Mouse (Mus musculus) MEL (cell line): ENCODE measurements around the gene Rnf213. TPM values are rescaled to one million over a fixed set of nuclear protein-coding genes. Genes with fewer than 3 reads are reported as not detected.

ENCODE experiments used
- DNase-seq: peaks from one replicate; pipeline ENCODE4 v3.0.0; 2011; ENCODE audit warnings: low read depth, low spot score
- H3K27ac ChIP-seq: 2 replicates; pipeline ENCODE4 v1.5.1; 2012; ENCODE audit warnings: low read depth, mild to moderate bottlenecking, control low read depth, low read length, moderate library complexity; ENCODE audit not compliant: control insufficient read depth
- H3K27me3 ChIP-seq, 2 experiments: fragments of 150-350 bp in 1 of 2; sonication (generic) in 1 of 2; 2 replicates each; pipeline ENCODE4 v1.6.1; 2012; ENCODE audit warnings: low read length in 2 of 2, mild to moderate bottlenecking in 2 of 2, improper control_type of control experiment in 1 of 2, moderate library complexity in 1 of 2; ENCODE audit not compliant: insufficient read depth in 2 of 2, control insufficient read depth in 1 of 2
- H3K36me3 ChIP-seq, 2 experiments: 2 replicates each; pipeline ENCODE4 v1.6.1; 2012 to 2014; ENCODE audit warnings: low read length in 2 of 2, improper control_type of control experiment in 1 of 2, inconsistent platforms in 1 of 2, mild to moderate bottlenecking in 1 of 2; ENCODE audit not compliant: insufficient read depth in 2 of 2, control insufficient read depth in 1 of 2
- H3K4me1 ChIP-seq, 2 experiments: fragments of 150-350 bp in 1 of 2; sonication (generic) in 1 of 2; 2 replicates each; pipeline ENCODE4 v1.6.1; 2012; ENCODE audit warnings: low read length in 2 of 2, improper control_type of control experiment in 1 of 2, mild to moderate bottlenecking in 1 of 2; ENCODE audit not compliant: insufficient read depth in 2 of 2, control insufficient read depth in 1 of 2
- H3K4me3 ChIP-seq, 2 experiments: fragments of 150-350 bp in 1 of 2; sonication (generic) in 1 of 2; 2 replicates each; pipeline ENCODE4 v1.5.1; 2012; ENCODE audit warnings: low read depth in 2 of 2, low read length in 2 of 2, mild to moderate bottlenecking in 2 of 2, moderate library complexity in 2 of 2, control low read depth in 1 of 2, improper control_type of control experiment in 1 of 2; ENCODE audit not compliant: control insufficient read depth in 1 of 2, insufficient read depth in 1 of 2
- H3K79me2 ChIP-seq: 2 replicates; pipeline ENCODE4 v1.6.1; 2012; ENCODE audit warnings: mild to moderate bottlenecking, low read length, moderate library complexity; ENCODE audit not compliant: control insufficient read depth, poor library complexity, insufficient read depth
- H3K9ac ChIP-seq: 2 replicates; pipeline ENCODE4 v1.6.1; 2012; ENCODE audit warnings: low read depth, mild to moderate bottlenecking, control low read depth, low read length, moderate library complexity; ENCODE audit not compliant: control insufficient read depth, poor library complexity, severe bottlenecking
- H3K9me3 ChIP-seq: fragments of 150-350 bp; sonication (generic); replicated peaks from 2 replicates; pipeline ENCODE4 v1.6.1; 2012; ENCODE audit warnings: mild to moderate bottlenecking, low read length, improper control_type of control experiment, moderate library complexity; ENCODE audit not compliant: insufficient read depth
- BHLHE40 ChIP-seq: IDR thresholded peaks from 2 replicates; pipeline ENCODE4 v1.6.1; 2012; ENCODE audit warnings: low read depth, mild to moderate bottlenecking, inconsistent platforms, low read length, improper control_type of control experiment, borderline replicate concordance
- CHD1 ChIP-seq: IDR thresholded peaks from 2 replicates; pipeline ENCODE4 v1.6.1; 2012; ENCODE audit warnings: low read depth, mild to moderate bottlenecking, inconsistent platforms, low read length, improper control_type of control experiment
- CTCF ChIP-seq, 3 experiments: IDR thresholded peaks in 2 of 3; conservative IDR thresholded peaks in 1 of 3; 2 replicates each; pipeline ENCODE4 v1.5.1; 2011 to 2012; ENCODE audit warnings: low read length in 3 of 3, low read depth in 2 of 3, mild to moderate bottlenecking in 2 of 3, improper control_type of control experiment in 1 of 3, inconsistent platforms in 1 of 3, mixed read lengths in 1 of 3, moderate library complexity in 1 of 3; ENCODE audit not compliant: control insufficient read depth in 1 of 3, insufficient read depth in 1 of 3, poor library complexity in 1 of 3, severe bottlenecking in 1 of 3
- ELF1 ChIP-seq: IDR thresholded peaks from 2 replicates; pipeline ENCODE4 v1.6.1; 2014; ENCODE audit warnings: low read depth, mild to moderate bottlenecking, inconsistent platforms, low read length, improper control_type of control experiment, moderate library complexity
- EP300 ChIP-seq, 2 experiments: IDR thresholded peaks; 2 replicates each; pipeline ENCODE4 v1.6.1; 2011; ENCODE audit warnings: improper control_type of control experiment in 2 of 2, low read length in 2 of 2, low read depth in 1 of 2, mild to moderate bottlenecking in 1 of 2
- GABPA ChIP-seq: IDR thresholded peaks from 2 replicates; pipeline ENCODE4 v1.6.1; 2012; ENCODE audit warnings: low read depth, mild to moderate bottlenecking, inconsistent platforms, low read length, improper control_type of control experiment, moderate library complexity
- HCFC1 ChIP-seq: IDR thresholded peaks from 2 replicates; pipeline ENCODE4 v1.6.1; 2012; ENCODE audit warnings: low read depth, mild to moderate bottlenecking, inconsistent platforms, low read length, improper control_type of control experiment, moderate library complexity
- JUND ChIP-seq: IDR thresholded peaks from 2 replicates; pipeline ENCODE4 v1.6.1; 2011; ENCODE audit warnings: low read depth, mild to moderate bottlenecking, improper control_type of control experiment, low read length
- KAT2A ChIP-seq: conservative IDR thresholded peaks from 2 replicates; pipeline ENCODE4 v1.6.1; 2012; ENCODE audit warnings: low read depth, low read length, improper control_type of control experiment, inconsistent platforms
- MAX ChIP-seq: IDR thresholded peaks from 2 replicates; pipeline ENCODE4 v1.6.1; 2011; ENCODE audit warnings: low read length, improper control_type of control experiment
- MAZ ChIP-seq: IDR thresholded peaks from 2 replicates; pipeline ENCODE4 v1.6.1; 2012; ENCODE audit warnings: low read depth, mild to moderate bottlenecking, inconsistent platforms, low read length, improper control_type of control experiment
- MYC ChIP-seq: IDR thresholded peaks from 2 replicates; pipeline ENCODE4 v1.6.1; 2011; ENCODE audit warnings: low read depth, mild to moderate bottlenecking, low read length, improper control_type of control experiment, moderate library complexity
- NELFE ChIP-seq: IDR thresholded peaks from 2 replicates; pipeline ENCODE4 v1.6.1; 2011; ENCODE audit warnings: low read depth, low read length, improper control_type of control experiment
- POLR2AphosphoS2 ChIP-seq: IDR thresholded peaks from 2 replicates; pipeline ENCODE4 v1.6.1; 2011; ENCODE audit warnings: low read length, improper control_type of control experiment
- POLR2AphosphoS5 ChIP-seq: IDR thresholded peaks from 2 replicates; pipeline ENCODE4 v1.6.1; 2012; ENCODE audit warnings: low read depth, borderline replicate concordance, mild to moderate bottlenecking, inconsistent platforms, low read length, moderate library complexity, mixed read lengths
- RAD21 ChIP-seq: IDR thresholded peaks from 2 replicates; pipeline ENCODE4 v1.6.1; 2011; ENCODE audit warnings: mild to moderate bottlenecking, low read depth, low read length, improper control_type of control experiment
- RCOR1 ChIP-seq: IDR thresholded peaks from 2 replicates; pipeline ENCODE4 v1.6.1; 2012; ENCODE audit warnings: low read depth, mild to moderate bottlenecking, inconsistent platforms, low read length, improper control_type of control experiment
- SIN3A ChIP-seq: IDR thresholded peaks from 2 replicates; pipeline ENCODE4 v1.6.1; 2012; ENCODE audit warnings: low read length, improper control_type of control experiment, inconsistent platforms
- SMC3 ChIP-seq: IDR thresholded peaks from 2 replicates; pipeline ENCODE4 v1.6.1; 2011; ENCODE audit warnings: low read depth, low read length, improper control_type of control experiment
- TBP ChIP-seq: IDR thresholded peaks from 2 replicates; pipeline ENCODE4 v1.8.0; 2011; ENCODE audit warnings: low read depth, low read length, improper control_type of control experiment
- TCF12 ChIP-seq: IDR thresholded peaks from 2 replicates; pipeline ENCODE4 v1.6.1; 2014; ENCODE audit warnings: low read depth, mild to moderate bottlenecking, inconsistent platforms, low read length, improper control_type of control experiment, moderate library complexity
- USF1 ChIP-seq: IDR thresholded peaks from 2 replicates; pipeline ENCODE4 v1.6.1; 2014; ENCODE audit warnings: low read depth, mild to moderate bottlenecking, inconsistent platforms, low read length, improper control_type of control experiment, moderate library complexity
- ZC3H11A ChIP-seq: IDR thresholded peaks from 2 replicates; pipeline ENCODE4 v1.6.1; 2012; ENCODE audit warnings: low read depth, mild to moderate bottlenecking, inconsistent platforms, low read length, improper control_type of control experiment
- ZNF384 ChIP-seq: IDR thresholded peaks from 2 replicates; pipeline ENCODE4 v1.6.1; 2012; ENCODE audit warnings: low read depth, mild to moderate bottlenecking, inconsistent platforms, low read length, improper control_type of control experiment
- polyA plus RNA-seq, 2 experiments: library from polyadenylated mRNA; stranded (reverse) in 1 of 2; unstranded in 1 of 2; fragments of >175 nt in 1 of 2; fragments of >200 nt in 1 of 2; gene quantifications; 2 replicates each; pipeline versions ENCODE4 v1.2.1 to v1.2.4; 2012; ENCODE audit warnings: low replicate concordance in 2 of 2, low read depth in 1 of 2; ENCODE audit not compliant: insufficient read length in 2 of 2, insufficient read depth in 1 of 2, missing spikeins in 1 of 2
- total RNA-seq: library from RNA; depleted of rRNA; stranded (reverse); fragments of 300-350 nt; gene quantifications from 2 replicates; pipeline ENCODE4 v1.2.3, GENCODE M21; 2012

Rnf213 gene
- total and polyA plus RNA-seq, 3 experiments: 10.7 to 11.6 TPM; not detected in 1

- H3K9me3 ChIP-seq: no peaks in the 10 kb centered on the region
- no peaks in the 10 kb centered on the region; a peak in 1 of 4 replicates for H3K36me3 ChIP-seq
Observed at GRCm38 (mm10) chr11:119438776-119439175, 45.9 kb downstream of the Rnf213 start.

GRCm38 (mm10) chr11:119442199-119442598 lies 49.3 kb downstream of the Rnf213 start:
- no peaks in the 10 kb centered on the region for H3K36me3 ChIP-seq
- H3K79me2 ChIP-seq: no peaks in the 10 kb centered on the region
- TF ChIP-seq POLR2AphosphoS5: no peak
- TF ChIP-seq CTCF (IDR thresholded peaks at IDR 0.05 in 2 of 3, conservative IDR thresholded peaks at IDR 0.05 in 1 of 3; ENCODE audit: control insufficient read depth in 1 of 3, insufficient read depth in 1 of 3, low read depth in 2 of 3, low read length in 3 of 3, poor library complexity in 1 of 3, severe bottlenecking in 1 of 3): peak; percentile 21 to 49 (median 34); a peak in 3 of 6 replicates
- no peak for TF ChIP-seq RCOR1
- no peak for TF ChIP-seq NELFE
- TF ChIP-seq SMC3: peak; percentile 45; the same call in 1 of the 2 replicates
- TF ChIP-seq POLR2AphosphoS2: no peak
- no peak for TF ChIP-seq HCFC1
- TF ChIP-seq CHD1: no peak
- no peak for TF ChIP-seq JUND

More at GRCm38 (mm10) chr11:119438776-119439175, 45.9 kb downstream of the Rnf213 start:
- Histone ChIP-seq H3K4me3 (no peak overlapping the region), H3K9ac (no peak overlapping the region), H3K27ac (no peak overlapping the region), H3K79me2 (no peaks in the 10 kb centered on the region), H3K4me1 (no peaks in the 10 kb centered on the region), H3K27me3 (no peaks in the 10 kb centered on the region)
- no peak for DNase-seq
- TF ChIP-seq KAT2A (no peak), ELF1 (no peak), BHLHE40 (no peak), TBP (no peak), EP300 (IDR thresholded peaks at IDR 0.05; ENCODE audit: low read depth in 1 of 2, low read length in 2 of 2) (no peak), TCF12 (no peak), ZNF384 (no peak), GABPA (no peak), MAX (no peak), MAZ (no peak), USF1 (no peak), SIN3A (no peak), MYC (no peak), RAD21 (no peak), ZC3H11A (no peak)

More at GRCm38 (mm10) chr11:119442199-119442598, 49.3 kb downstream of the Rnf213 start:
- Histone ChIP-seq H3K9me3 (no peaks in the 10 kb centered on the region), H3K4me1 (no peaks in the 10 kb centered on the region), H3K4me3 (no peak overlapping the region), H3K27ac (no peak overlapping the region), H3K9ac (no peak overlapping the region), H3K27me3 (no peaks in the 10 kb centered on the region)
- DNase-seq: no peak
